Mouse (Mus musculus) gastrocnemius, postnatal 10 days (tissue): ENCODE data around the gene Ttll11. TPM values are rescaled to one million over a fixed set of nuclear protein-coding genes. Genes with fewer than 3 reads are reported as not detected.
A peak's percentile ranks its signal among the peaks of the same experiment; 100 is the strongest.

Experiments used
- DNase-seq: peaks from one replicate; pipeline ENCODE4 v3.0.0; 2021; ENCODE audit warnings: mixed read lengths
- total RNA-seq, 2 experiments: library from RNA; stranded (reverse); gene quantifications; 2 replicates each; pipeline ENCODE4 v1.2.3; 2021

Gene Ttll11
- total RNA-seq, 2 experiments from 2014 or later = 3.0 TPM

- no peak for DNase-seq
Observed at GRCm38 (mm10) chr2:35763818-35764217, 215.9 kb downstream of the Ttll11 start.

- no peak for DNase-seq
Observed at GRCm38 (mm10) chr2:35761458-35761857, 218.3 kb downstream of the Ttll11 start.

GRCm38 (mm10) chr2:35760867-35761266, 218.8 kb downstream of the Ttll11 start:
- DNase-seq = no peak

- DNase-seq = no peak
Observed at GRCm38 (mm10) chr2:35760352-35760751, 219.4 kb downstream of the Ttll11 start.

GRCm38 (mm10) chr2:35756467-35756866, 223.2 kb downstream of the Ttll11 start:
- DNase-seq = no peak

- DNase-seq = no peak
Observed at GRCm38 (mm10) chr2:35751781-35752505, 227.8 kb downstream of the Ttll11 start.

- DNase-seq = no peak
Observed at GRCm38 (mm10) chr2:35750533-35751141, 229.1 kb downstream of the Ttll11 start.

GRCm38 (mm10) chr2:35747371-35748035, 232.2 kb downstream of the Ttll11 start:
- no peak for DNase-seq

- DNase-seq = no peak
Observed at GRCm38 (mm10) chr2:35746638-35747037, 233.1 kb downstream of the Ttll11 start.

GRCm38 (mm10) chr2:35745876-35746275, 233.8 kb downstream of the Ttll11 start:
- DNase-seq = no peak

GRCm38 (mm10) chr2:35739669-35740254, 240.0 kb downstream of the Ttll11 start:
- no peak for DNase-seq

- no peak for DNase-seq
Observed at GRCm38 (mm10) chr2:35737467-35738027, 242.2 kb downstream of the Ttll11 start.

GRCm38 (mm10) chr2:35736061-35736460, 243.7 kb downstream of the Ttll11 start:
- DNase-seq = no peak

- no peak for DNase-seq
Observed at GRCm38 (mm10) chr2:35735001-35735400, 244.7 kb downstream of the Ttll11 start.

- DNase-seq = no peak
Observed at GRCm38 (mm10) chr2:35731671-35732449, 247.9 kb downstream of the Ttll11 start.

GRCm38 (mm10) chr2:35729077-35730065, 250.3 kb downstream of the Ttll11 start:
- DNase-seq = peak; percentile 41

GRCm38 (mm10) chr2:35728633-35729032, 251.1 kb downstream of the Ttll11 start:
- DNase-seq = no peak

GRCm38 (mm10) chr2:35723691-35724090, 256.0 kb downstream of the Ttll11 start:
- DNase-seq = no peak

GRCm38 (mm10) chr2:35723267-35723666, 256.4 kb downstream of the Ttll11 start:
- no peak for DNase-seq

- DNase-seq = no peak
Observed at GRCm38 (mm10) chr2:35722821-35723220, 256.9 kb downstream of the Ttll11 start.

- DNase-seq = no peak
Observed at GRCm38 (mm10) chr2:35720956-35721355, 258.8 kb downstream of the Ttll11 start.
